Mouse (Mus musculus) liver, embryonic 15.5 days (tissue): ENCODE data around the gene Gipc3. TPM values are rescaled to one million over a fixed set of nuclear protein-coding genes. Genes with fewer than 3 reads are reported as not detected.

Experiments used
- ATAC-seq: fragments of 200-750 bp; cut with Nextera tagmentation; 2 replicates; pipeline ENCODE4 v1.8.0; 2017; ENCODE audit warnings: moderate number of reproducible peaks, mild to moderate bottlenecking, moderate library complexity; ENCODE audit not compliant: insufficient read depth
- H3K27ac ChIP-seq: fragments of 300-500 bp; sonication (generic); replicated peaks from 2 replicates; pipeline ENCODE4 v1.5.1; 2015; ENCODE audit warnings: mild to moderate bottlenecking, inconsistent platforms
- H3K27me3 ChIP-seq: fragments of 300-500 bp; sonication (generic); 2 replicates; pipeline ENCODE4 v1.6.1; 2015; ENCODE audit warnings: mild to moderate bottlenecking, inconsistent platforms
- H3K36me3 ChIP-seq: fragments of 300-500 bp; sonication (generic); replicated peaks from 2 replicates; pipeline ENCODE4 v1.6.1; 2015; ENCODE audit warnings: moderate library complexity, mild to moderate bottlenecking, inconsistent platforms
- H3K4me1 ChIP-seq: fragments of 300-500 bp; sonication (generic); replicated peaks from 2 replicates; pipeline ENCODE4 v1.6.1; 2015; ENCODE audit warnings: inconsistent platforms
- H3K4me2 ChIP-seq: fragments of 300-500 bp; sonication (generic); 2 replicates; pipeline ENCODE4 v1.6.1; 2015; ENCODE audit warnings: moderate library complexity, mild to moderate bottlenecking, inconsistent platforms
- H3K4me3 ChIP-seq: fragments of 300-500 bp; sonication (generic); replicated peaks from 2 replicates; pipeline ENCODE4 v1.5.1; 2015; ENCODE audit warnings: mild to moderate bottlenecking, inconsistent platforms
- H3K9ac ChIP-seq: fragments of 300-500 bp; sonication (generic); 2 replicates; pipeline ENCODE4 v1.6.1; 2015; ENCODE audit warnings: moderate library complexity, mild to moderate bottlenecking, inconsistent platforms
- H3K9me3 ChIP-seq: fragments of 300-500 bp; sonication (generic); replicated peaks from 2 replicates; pipeline ENCODE4 v1.6.1; 2016; ENCODE audit warnings: inconsistent platforms
- WGBS: fragments of 180-500 bp; shearing (Covaris S2); methylation state at CpG from one replicate; pipeline ENCODE4 v1.1.7; 2015; ENCODE audit warnings: mixed read lengths; ENCODE audit not compliant: insufficient replicate concordance; 5-methylcytosine and 5-hydroxymethylcytosine counted together
- polyA plus RNA-seq: library from polyadenylated mRNA; unstranded; fragments of >200 nt; fragmentation: Nextera tagmentation; extraction: Ambion mirVana; gene quantifications from 2 replicates; pipeline ENCODE4 v1.2.1, GENCODE M21; 2015

The Gipc3 gene
- polyA plus RNA-seq, 1 experiment from 2014 or later = not detected

GRCm38 (mm10) chr10:81297246-81297645 lies 45.8 kb downstream of the Gipc3 start:
- H3K9ac ChIP-seq = peak overlapping the region; percentile 6; the same call in 1 of the 2 replicates
- WGBS = 63% methylated on average over 6 of the region's 6 CpGs

GRCm38 (mm10) chr10:81295185-81295584 lies 47.9 kb downstream of the Gipc3 start:
- no peak for ATAC-seq
- Histone ChIP-seq H3K9ac (no peak overlapping the region), H3K27ac (no peak overlapping the region), H3K27me3 (peaks cover 9% of the 10 kb centered on the region; the same call in 1 of the 2 replicates), H3K4me2 (peak overlapping the region; percentile 95; the same call in 1 of the 2 replicates), H3K36me3 (0 out of 2 replicates have a peak, but pooled peaks cover 6% of the 10 kb centered on the region), H3K4me1 (peaks cover 96% of the 10 kb centered on the region), H3K9me3 (no peaks in the 10 kb centered on the region), H3K4me3 (no peak overlapping the region)
- 74% methylated on average over 6 of the region's 6 CpGs for whole genome bisulfite sequencing

More at GRCm38 (mm10) chr10:81297246-81297645, 45.8 kb downstream of the Gipc3 start:
- 0 out of 2 replicates have a peak, but pooled peaks cover 6% of the 10 kb centered on the region for H3K36me3 ChIP-seq
- peak overlapping the region; percentile 86 for H3K27ac ChIP-seq
- peaks cover 97% of the 10 kb centered on the region for H3K4me1 ChIP-seq
- H3K27me3 ChIP-seq = no peaks in the 10 kb centered on the region
- H3K9me3 ChIP-seq = no peaks in the 10 kb centered on the region
- ATAC-seq = no peak
- H3K4me2 ChIP-seq = peak overlapping the region; percentile 27
- H3K4me3 ChIP-seq = no peak overlapping the region

GRCm38 (mm10) chr10:81294442-81294841 lies 48.6 kb downstream of the Gipc3 start:
- H3K4me1 ChIP-seq = peaks cover 95% of the 10 kb centered on the region
- 22% methylated on average over 8 of the region's 8 CpGs for WGBS
- H3K27ac ChIP-seq = no peak overlapping the region
- H3K4me3 ChIP-seq = peak overlapping the region; percentile 77
- peaks cover 14% of the 10 kb centered on the region; the same call in 1 of the 2 replicates for H3K27me3 ChIP-seq
- 0 out of 2 replicates have a peak, but pooled peaks cover 6% of the 10 kb centered on the region for H3K36me3 ChIP-seq
- no peaks in the 10 kb centered on the region for H3K9me3 ChIP-seq
- ATAC-seq = no peak
- peak overlapping the region; percentile 95 for H3K4me2 ChIP-seq
- H3K9ac ChIP-seq = peak overlapping the region; percentile 77; the same call in 1 of the 2 replicates

GRCm38 (mm10) chr10:81293334-81294030 lies 49.6 kb downstream of the Gipc3 start:
- WGBS = 1% methylated on average over 25 of the region's 25 CpGs
- Histone ChIP-seq H3K9ac (peak overlapping the region; percentile 77), H3K27ac (peak overlapping the region; percentile 89), H3K4me3 (peak overlapping the region; percentile 77), H3K27me3 (peaks cover 16% of the 10 kb centered on the region), H3K4me2 (peak overlapping the region; percentile 95), H3K36me3 (0 out of 2 replicates have a peak, but pooled peaks cover 6% of the 10 kb centered on the region), H3K4me1 (peaks cover 93% of the 10 kb centered on the region), H3K9me3 (no peaks in the 10 kb centered on the region)
- ATAC-seq = no peak

- peak within 1 kb of the TSS; percentile 95 for H3K4me2 ChIP-seq
- H3K27ac ChIP-seq = peak within 1 kb of the TSS; percentile 89
- H3K9me3 ChIP-seq = no peaks in the 10 kb centered on the region
- 0 out of 2 replicates have a peak, but pooled peaks cover 6% of the 10 kb centered on the region for H3K36me3 ChIP-seq
- peak within 1 kb of the TSS; percentile 77 for H3K9ac ChIP-seq
- peaks cover 23% of the 10 kb centered on the region for H3K27me3 ChIP-seq
- peak within 1 kb of the TSS; percentile 77 for H3K4me3 ChIP-seq
- H3K4me1 ChIP-seq = peaks cover 88% of the 10 kb centered on the region
- WGBS = under 1% methylated on average over 80 of the region's 80 CpGs
- peak; percentile 94 for ATAC-seq
These were observed 50.3 kb downstream of the Gipc3 start, which contains the start of gene Pip5k1c for GRCm38 (mm10) chr10:81292554-81293333. Gene Pip5k1c (plus strand): TSS chr10:81292963.

- Histone ChIP-seq H3K36me3 (0 out of 2 replicates have a peak, but pooled peaks cover 6% of the 10 kb centered on the region), H3K27me3 (peaks cover 29% of the 10 kb centered on the region), H3K4me3 (peak within 1 kb of the TSS; percentile 10; the same call in 1 of the 2 replicates), H3K27ac (peak within 1 kb of the TSS; percentile 45), H3K4me2 (peak within 1 kb of the TSS; percentile 95), H3K9ac (no peak within 1 kb of the TSS), H3K9me3 (no peaks in the 10 kb centered on the region), H3K4me1 (peaks cover 82% of the 10 kb centered on the region)
- ATAC-seq = no peak
- 47% methylated on average over 9 of the region's 9 CpGs for WGBS
These were observed 51.5 kb downstream of the Gipc3 start, which contains the start of gene Tjp3 for GRCm38 (mm10) chr10:81291511-81292104. Gene Tjp3 (minus strand): TSS chr10:81291581.

- Histone ChIP-seq H3K9ac (no peak overlapping the region), H3K9me3 (no peaks in the 10 kb centered on the region), H3K36me3 (0 out of 2 replicates have a peak, but pooled peaks cover 6% of the 10 kb centered on the region), H3K27me3 (peaks cover 36% of the 10 kb centered on the region), H3K4me1 (peaks cover 82% of the 10 kb centered on the region), H3K4me3 (0 out of 2 replicates have a peak overlapping the region, but pooled peaks have one; percentile 10), H3K4me2 (peak overlapping the region; percentile 38), H3K27ac (peak overlapping the region; percentile 24)
- WGBS = 51% methylated on average over 24 of the region's 24 CpGs
- ATAC-seq = no peak
These were observed 52.2 kb downstream of the Gipc3 start for GRCm38 (mm10) chr10:81290698-81291460.

GRCm38 (mm10) chr10:81289811-81290210 lies 53.3 kb downstream of the Gipc3 start:
- no peaks in the 10 kb centered on the region for H3K9me3 ChIP-seq
- WGBS = 59% methylated on average over 14 of the region's 14 CpGs
- H3K4me1 ChIP-seq = peaks cover 82% of the 10 kb centered on the region
- no peak for ATAC-seq
- no peak overlapping the region for H3K4me3 ChIP-seq
- H3K27me3 ChIP-seq = peaks cover 47% of the 10 kb centered on the region
- H3K4me2 ChIP-seq = no peak overlapping the region
- H3K27ac ChIP-seq = no peak overlapping the region
- no peaks in the 10 kb centered on the region for H3K36me3 ChIP-seq
- H3K9ac ChIP-seq = no peak overlapping the region

- no peak overlapping the region for H3K9ac ChIP-seq
- no peaks in the 10 kb centered on the region for H3K36me3 ChIP-seq
- 6% methylated on average over 7 of the region's 7 CpGs for WGBS
- H3K9me3 ChIP-seq = no peaks in the 10 kb centered on the region
- H3K27me3 ChIP-seq = peaks cover 52% of the 10 kb centered on the region
- H3K4me1 ChIP-seq = peaks cover 79% of the 10 kb centered on the region
- no peak overlapping the region for H3K4me3 ChIP-seq
- ATAC-seq = no peak
- H3K4me2 ChIP-seq = no peak overlapping the region
- H3K27ac ChIP-seq = no peak overlapping the region
These were observed 53.8 kb downstream of the Gipc3 start for GRCm38 (mm10) chr10:81289278-81289677.

- H3K4me2 ChIP-seq = no peak overlapping the region
- H3K9me3 ChIP-seq = no peaks in the 10 kb centered on the region
- no peak overlapping the region for H3K9ac ChIP-seq
- H3K36me3 ChIP-seq = no peaks in the 10 kb centered on the region
- no peak overlapping the region for H3K27ac ChIP-seq
- H3K4me3 ChIP-seq = no peak overlapping the region
- 19% methylated on average over 6 of the region's 6 CpGs for WGBS
- peaks cover 59% of the 10 kb centered on the region for H3K27me3 ChIP-seq
- no peak for ATAC-seq
- H3K4me1 ChIP-seq = peaks cover 72% of the 10 kb centered on the region
These were observed 54.5 kb downstream of the Gipc3 start for GRCm38 (mm10) chr10:81288601-81289000.
